ENCODE assay signal across 8 mouse cellular contexts in genomic region chr2:25578796-25579736, GRCm38 (mm10). TPM values are rescaled to one million over a fixed set of nuclear protein-coding genes. Genes with fewer than 3 reads are reported as not detected.
DNase-seq lines count a peak whose midpoint lies in the region; ATAC-seq lines count a peak whose summit lies in the region.

No protein-coding gene starts in this region.

- peaks cover 57% of the 10 kb centered on the region for H3K27me3 ChIP-seq in liver, embryonic 11.5 days (replicated peaks; ENCODE audit: control insufficient read depth, insufficient read depth, low read length)
- peaks cover 49% of the 10 kb centered on the region for H3K27me3 ChIP-seq in heart, embryonic 16.5 days (ENCODE audit: control insufficient read depth, insufficient read depth, low read length)
- peaks cover 58% of the 10 kb centered on the region for H3K27me3 ChIP-seq in midbrain, embryonic 13.5 days

- no peak overlapping the region for H3K9ac ChIP-seq in liver, embryonic 11.5 days (ENCODE audit: low read depth, low read length)
- H3K9ac ChIP-seq in heart, embryonic 16.5 days (ENCODE audit: low read length), result no peak overlapping the region
- H3K9ac ChIP-seq in midbrain, embryonic 13.5 days (replicated peaks), result peak overlapping the region; percentile 8

- H3K9me3 ChIP-seq in liver, embryonic 11.5 days (ENCODE audit: control insufficient read depth, low read length), result no peaks in the 10 kb centered on the region
- no peaks in the 10 kb centered on the region for H3K9me3 ChIP-seq in heart, embryonic 16.5 days (replicated peaks; ENCODE audit: control insufficient read depth, low read length)
- no peaks in the 10 kb centered on the region for H3K9me3 ChIP-seq in midbrain, embryonic 13.5 days

- ATAC-seq in liver, embryonic 11.5 days (replicated peaks; ENCODE audit: low FRiP score), result no peak
- ATAC-seq in heart, embryonic 16.5 days (replicated peaks; ENCODE audit: extremely low read depth, insufficient read depth, low FRiP score), result no peak
- no peak for ATAC-seq in midbrain, embryonic 13.5 days

- peak overlapping the region; percentile 42 for H3K4me2 ChIP-seq in liver, embryonic 11.5 days
- H3K4me2 ChIP-seq in heart, embryonic 16.5 days (ENCODE audit: low read depth, low read length), result peak overlapping the region; percentile 51
- peak overlapping the region; percentile 24 for H3K4me2 ChIP-seq in midbrain, embryonic 13.5 days (replicated peaks)

- no peak for DNase-seq in liver, embryonic 11.5 days (ENCODE audit: low spot score)
- DNase-seq in liver, result no peak
- DNase-seq in cerebellum, postnatal 10 days, result peak; percentile 68 to 74
- DNase-seq in frontal cortex, postnatal 36 days (ENCODE audit: low spot score in 2 of 2), result no peak
- DNase-seq in urinary bladder, postnatal 10 days (ENCODE audit: low spot score), result no peak
- DNase-seq in ovary, postnatal 36 days (ENCODE audit: low spot score), result no peak

- peak overlapping the region; percentile 30 for H3K4me3 ChIP-seq in liver, embryonic 11.5 days (ENCODE audit: low read depth, low read length)
- peak overlapping the region; percentile 37 for H3K4me3 ChIP-seq in heart, embryonic 16.5 days (ENCODE audit: low read length)
- peak overlapping the region; percentile 16 for H3K4me3 ChIP-seq in midbrain, embryonic 13.5 days (replicated peaks)

- 6% methylated on average over 77 of the region's 77 CpGs for WGBS in liver, embryonic 11.5 days
- WGBS in heart, embryonic 16.5 days, result 3% methylated on average over 77 of the region's 77 CpGs
- WGBS in midbrain, embryonic 13.5 days, result 6% methylated on average over 77 of the region's 77 CpGs

- H3K4me1 ChIP-seq in liver, embryonic 11.5 days (replicated peaks; ENCODE audit: control insufficient read depth, insufficient read depth, low read length), result peaks cover 45% of the 10 kb centered on the region
- H3K4me1 ChIP-seq in heart, embryonic 16.5 days (ENCODE audit: control insufficient read depth, insufficient read depth, low read length), result peaks cover 43% of the 10 kb centered on the region
- H3K4me1 ChIP-seq in midbrain, embryonic 13.5 days (replicated peaks), result peaks cover 75% of the 10 kb centered on the region

- H3K36me3 ChIP-seq in liver, embryonic 11.5 days (ENCODE audit: control insufficient read depth, insufficient read depth, low read length), result peaks cover 3% of the 10 kb centered on the region; the same call in 1 of the 2 replicates
- H3K36me3 ChIP-seq in heart, embryonic 16.5 days (ENCODE audit: control insufficient read depth, insufficient read depth), result no peaks in the 10 kb centered on the region
- peaks cover 13% of the 10 kb centered on the region for H3K36me3 ChIP-seq in midbrain, embryonic 13.5 days

- H3K27ac ChIP-seq in liver, embryonic 11.5 days (ENCODE audit: low read depth, low read length), result no peak overlapping the region
- H3K27ac ChIP-seq in heart, embryonic 16.5 days (ENCODE audit: low read length), result no peak overlapping the region
- no peak overlapping the region for H3K27ac ChIP-seq in midbrain, embryonic 13.5 days

RNA-seq across cellular contexts. Expression of gene Ajm1, which starts 2.5 kb away (rescaled TPM):
- polyA plus RNA-seq in liver, embryonic 11.5 days (2014; fragmentation: Nextera tagmentation; extraction: Ambion mirVana), result 0.21 TPM in 1 of 2 replicates, not detected in the other
- 0.05 and 0.10 TPM in 2 replicates for polyA plus RNA-seq in heart, embryonic 16.5 days (2015; fragmentation: Nextera tagmentation; extraction: Ambion mirVana)
- polyA plus RNA-seq in midbrain, embryonic 13.5 days (2015; fragmentation: Nextera tagmentation; extraction: Ambion mirVana), result 3.5 and 5.7 TPM in 2 replicates

RNA-seq across cellular contexts. Expression of gene Phpt1, which starts 4.0 kb away (rescaled TPM):
- 112 and 116 TPM in 2 replicates for polyA plus RNA-seq in liver, embryonic 11.5 days (2014; fragmentation: Nextera tagmentation; extraction: Ambion mirVana)
- 180 and 190 TPM in 2 replicates for polyA plus RNA-seq in heart, embryonic 16.5 days (2015; fragmentation: Nextera tagmentation; extraction: Ambion mirVana)
- polyA plus RNA-seq in midbrain, embryonic 13.5 days (2015; fragmentation: Nextera tagmentation; extraction: Ambion mirVana), result 190 and 193 TPM in 2 replicates

RNA-seq across cellular contexts. Expression of gene Mamdc4, which starts 4.4 kb away (rescaled TPM):
- 1.3 and 1.8 TPM in 2 replicates for polyA plus RNA-seq in liver, embryonic 11.5 days (2014; fragmentation: Nextera tagmentation; extraction: Ambion mirVana)
- polyA plus RNA-seq in heart, embryonic 16.5 days (2015; fragmentation: Nextera tagmentation; extraction: Ambion mirVana), result 2.7 and 19.0 TPM in 2 replicates
- 3.2 and 6.8 TPM in 2 replicates for polyA plus RNA-seq in midbrain, embryonic 13.5 days (2015; fragmentation: Nextera tagmentation; extraction: Ambion mirVana)

RNA-seq across cellular contexts. Expression of gene Edf1, which starts 21.4 kb away (rescaled TPM):
- polyA plus RNA-seq in liver, embryonic 11.5 days (2014; fragmentation: Nextera tagmentation; extraction: Ambion mirVana), result 367 and 380 TPM in 2 replicates
- polyA plus RNA-seq in heart, embryonic 16.5 days (2015; fragmentation: Nextera tagmentation; extraction: Ambion mirVana), result 288 and 303 TPM in 2 replicates
- polyA plus RNA-seq in midbrain, embryonic 13.5 days (2015; fragmentation: Nextera tagmentation; extraction: Ambion mirVana), result 387 and 406 TPM in 2 replicates

RNA-seq across cellular contexts. Expression of gene Rabl6, which starts 29.3 kb away (rescaled TPM):
- 59.3 and 67.7 TPM in 2 replicates for polyA plus RNA-seq in liver, embryonic 11.5 days (2014; fragmentation: Nextera tagmentation; extraction: Ambion mirVana)
- 42.7 and 48.9 TPM in 2 replicates for polyA plus RNA-seq in heart, embryonic 16.5 days (2015; fragmentation: Nextera tagmentation; extraction: Ambion mirVana)
- 67.2 and 75.9 TPM in 2 replicates for polyA plus RNA-seq in midbrain, embryonic 13.5 days (2015; fragmentation: Nextera tagmentation; extraction: Ambion mirVana)

Comparison
In these comparisons a context has a peak if more than half of its experiments do, and no peak if none do; other contexts are left out.
1. DNase-seq: peak in cerebellum, postnatal 10 days (2 of 2); none in liver, embryonic 11.5 days (single experiment), liver (single experiment), frontal cortex, postnatal 36 days (0 of 2), urinary bladder, postnatal 10 days (single experiment) and ovary, postnatal 36 days (single experiment).
2. Peak in every context shown above with its lines, with median percentiles within 50 percentile points of each other: H3K4me2 ChIP-seq and H3K4me3 ChIP-seq.